Mouse (Mus musculus) megakaryocyte, embryonic 14.5 days (primary cell): ENCODE measurements around the gene Klhl5. TPM values are rescaled to one million over a fixed set of nuclear protein-coding genes. Genes with fewer than 3 reads are reported as not detected.

Source experiments
- H3K27me3 ChIP-seq: replicated peaks from 2 replicates; pipeline ENCODE3; 2012; ENCODE audit warnings: inconsistent platforms
- H3K36me3 ChIP-seq: replicated peaks from 2 replicates; pipeline ENCODE3; 2012; ENCODE audit warnings: low read length, inconsistent platforms, mixed read lengths
- H3K4me1 ChIP-seq: 2 replicates; pipeline ENCODE4 v1.6.1; 2012; ENCODE audit warnings: inconsistent platforms
- H3K4me3 ChIP-seq: replicated peaks from 2 replicates; pipeline ENCODE3; 2012; ENCODE audit warnings: moderate library complexity, mild to moderate bottlenecking, inconsistent platforms
- H3K9me3 ChIP-seq: 2 replicates; pipeline ENCODE4 v1.6.1; 2012; ENCODE audit warnings: inconsistent platforms
- FLI1 ChIP-seq: IDR thresholded peaks from 2 replicates; pipeline ENCODE4 v1.6.1; 2012; ENCODE audit warnings: low read length, inconsistent platforms, mixed read lengths
- GATA1 ChIP-seq: IDR thresholded peaks from 3 replicates; pipeline ENCODE4 v1.6.1; 2012; ENCODE audit warnings: mixed read lengths, low read length, inconsistent platforms, borderline replicate concordance
- polyA plus RNA-seq: library from polyadenylated mRNA; stranded (reverse); fragments of >175 nt; gene quantifications from 2 replicates; pipeline ENCODE4 v1.2.3, GENCODE M21; 2012; ENCODE audit warnings: low replicate concordance; ENCODE audit not compliant: insufficient read depth

Klhl5 gene
- polyA plus RNA-seq, 1 experiment, result 6.1 TPM

DNA sequence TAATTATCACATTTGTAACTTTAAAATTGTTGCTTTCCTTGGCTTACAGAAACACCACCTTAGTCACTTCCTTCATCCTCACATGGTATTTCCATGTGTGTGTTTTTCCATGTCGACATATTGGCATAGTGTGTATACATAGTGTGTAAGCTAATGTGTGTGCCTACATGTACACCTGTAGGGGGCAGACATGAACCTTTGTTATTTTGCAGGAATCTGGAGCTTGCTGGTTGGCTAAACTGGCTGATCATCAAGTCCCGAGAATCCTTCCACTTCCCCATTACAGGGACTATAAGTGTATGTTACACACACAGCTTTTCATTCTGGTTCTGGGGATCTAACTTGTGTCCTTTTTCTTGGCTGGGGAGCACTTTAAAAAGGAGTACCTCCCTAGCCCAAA lies 31.3 kb upstream of the Klhl5 start:
- Histone ChIP-seq H3K36me3 (no peaks in the 10 kb centered on the region), H3K9me3 (peaks cover 5% of the 10 kb centered on the region), H3K4me3 (no peak overlapping the region), H3K27me3 (no peaks in the 10 kb centered on the region), H3K4me1 (peaks cover 5% of the 10 kb centered on the region; the same call in 1 of the 2 replicates)
- TF ChIP-seq GATA1 (no peak), FLI1 (no peak)

GRCm38 (mm10) chr5:65076748-65077147 lies 30.6 kb upstream of the Klhl5 start:
- Histone ChIP-seq H3K4me3 (no peak overlapping the region), H3K36me3 (no peaks in the 10 kb centered on the region), H3K4me1 (peaks cover 5% of the 10 kb centered on the region; the same call in 1 of the 2 replicates), H3K9me3 (peaks cover 5% of the 10 kb centered on the region), H3K27me3 (no peaks in the 10 kb centered on the region)
- no peak for TF ChIP-seq GATA1
- no peak for TF ChIP-seq FLI1

DNA sequence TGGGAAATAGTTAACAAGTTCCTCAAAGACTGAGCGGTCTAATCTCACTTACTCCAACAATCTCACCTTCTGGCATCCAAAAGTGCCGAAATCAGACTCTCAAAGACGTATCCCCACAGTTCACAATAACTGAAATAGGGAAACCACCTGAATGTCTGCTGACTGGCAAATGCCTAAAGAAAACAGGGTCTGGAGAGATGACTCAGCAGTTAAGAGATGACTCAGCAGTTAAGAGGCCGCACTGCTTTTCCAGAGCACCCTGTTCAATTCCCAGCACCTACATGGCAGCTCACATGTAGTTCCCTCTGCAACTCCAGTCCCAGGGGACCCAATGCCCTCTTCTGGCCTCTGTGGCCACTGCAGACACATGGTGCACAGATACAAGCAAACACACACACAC lies 29.3 kb upstream of the Klhl5 start:
- TF ChIP-seq FLI1 (no peak), GATA1 (no peak)
- H3K4me3 ChIP-seq, result no peak overlapping the region
- H3K9me3 ChIP-seq, result peaks cover 5% of the 10 kb centered on the region
- no peaks in the 10 kb centered on the region for H3K27me3 ChIP-seq
- H3K4me1 ChIP-seq, result peaks cover 5% of the 10 kb centered on the region; the same call in 1 of the 2 replicates
- H3K36me3 ChIP-seq, result no peaks in the 10 kb centered on the region

- Histone ChIP-seq H3K4me3 (no peak overlapping the region), H3K4me1 (peaks cover 3% of the 10 kb centered on the region; the same call in 1 of the 2 replicates), H3K27me3 (no peaks in the 10 kb centered on the region), H3K36me3 (no peaks in the 10 kb centered on the region), H3K9me3 (peaks cover 5% of the 10 kb centered on the region)
- TF ChIP-seq GATA1 (no peak), FLI1 (no peak)
Measured at GRCm38 (mm10) chr5:65079881-65080280, 27.5 kb upstream of the Klhl5 start.

- H3K4me1 ChIP-seq, result peaks cover 8% of the 10 kb centered on the region; the same call in 1 of the 2 replicates
- TF ChIP-seq FLI1 (no peak), GATA1 (no peak)
Measured at GRCm38 (mm10) chr5:65081836-65082235, 25.5 kb upstream of the Klhl5 start.

DNA sequence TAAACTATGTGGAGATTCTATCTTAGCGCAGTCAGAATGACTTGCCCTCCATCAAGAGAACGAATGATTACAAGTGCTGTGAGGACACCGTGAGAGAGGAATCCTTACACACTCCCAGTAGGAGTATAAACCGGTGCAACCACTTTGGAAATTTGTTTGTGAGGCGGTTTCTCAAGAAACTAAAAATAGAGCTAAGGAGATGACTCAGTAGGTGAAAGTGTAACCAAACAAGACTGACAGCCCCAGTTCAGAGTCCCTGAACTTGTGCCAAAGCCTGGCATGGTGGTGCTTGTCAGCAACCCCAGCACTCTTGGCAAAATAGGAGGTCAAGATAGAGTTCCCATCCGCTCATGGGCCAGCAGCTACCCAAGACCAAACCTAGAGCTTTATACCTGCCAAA lies 20.8 kb upstream of the Klhl5 start:
- H3K9me3 ChIP-seq, result no peaks in the 10 kb centered on the region
- H3K36me3 ChIP-seq, result no peaks in the 10 kb centered on the region
- H3K4me3 ChIP-seq, result no peak overlapping the region
- H3K4me1 ChIP-seq, result peaks cover 10% of the 10 kb centered on the region; the same call in 1 of the 2 replicates
- no peaks in the 10 kb centered on the region for H3K27me3 ChIP-seq
- TF ChIP-seq FLI1 (no peak), GATA1 (no peak)

More at GRCm38 (mm10) chr5:65081836-65082235, 25.5 kb upstream of the Klhl5 start:
- Histone ChIP-seq H3K9me3 (peaks cover 5% of the 10 kb centered on the region), H3K27me3 (no peaks in the 10 kb centered on the region), H3K36me3 (no peaks in the 10 kb centered on the region), H3K4me3 (no peak overlapping the region)

GRCm38 (mm10) chr5:65089707-65090106 lies 17.6 kb upstream of the Klhl5 start:
- TF ChIP-seq FLI1, result no peak
- TF ChIP-seq GATA1, result no peak
- Histone ChIP-seq H3K9me3 (no peaks in the 10 kb centered on the region), H3K36me3 (no peaks in the 10 kb centered on the region), H3K4me1 (peaks cover 11% of the 10 kb centered on the region; the same call in 1 of the 2 replicates), H3K27me3 (no peaks in the 10 kb centered on the region), H3K4me3 (no peak overlapping the region)

GRCm38 (mm10) chr5:65091184-65091858 lies 16.0 kb upstream of the Klhl5 start:
- Histone ChIP-seq H3K4me3 (peak overlapping the region; percentile 79), H3K9me3 (no peaks in the 10 kb centered on the region), H3K4me1 (peaks cover 10% of the 10 kb centered on the region; the same call in 1 of the 2 replicates), H3K36me3 (no peaks in the 10 kb centered on the region), H3K27me3 (no peaks in the 10 kb centered on the region)
- TF ChIP-seq GATA1 (no peak), FLI1 (no peak)

- peak within 1 kb of the TSS; percentile 79 for H3K4me3 ChIP-seq
- TF ChIP-seq GATA1 (no peak), FLI1 (no peak)
Measured at GRCm38 (mm10) chr5:65091921-65092320, 15.4 kb upstream of the Klhl5 start, which contains the start of gene Tmem156. Tmem156 (minus strand) TSS chr5:65092132.

GRCm38 (mm10) chr5:65093769-65094168 lies 13.6 kb upstream of the Klhl5 start:
- no peaks in the 10 kb centered on the region for H3K9me3 ChIP-seq
- H3K4me3 ChIP-seq, result no peak overlapping the region
- no peaks in the 10 kb centered on the region for H3K36me3 ChIP-seq
- peaks cover 3% of the 10 kb centered on the region for H3K27me3 ChIP-seq
- no peak for TF ChIP-seq GATA1
- TF ChIP-seq FLI1, result no peak
- peaks cover 9% of the 10 kb centered on the region for H3K4me1 ChIP-seq

More at GRCm38 (mm10) chr5:65091921-65092320, 15.4 kb upstream of the Klhl5 start, which contains the start of gene Tmem156:
- Histone ChIP-seq H3K4me1 (peaks cover 5% of the 10 kb centered on the region; the same call in 1 of the 2 replicates), H3K27me3 (no peaks in the 10 kb centered on the region), H3K9me3 (no peaks in the 10 kb centered on the region), H3K36me3 (no peaks in the 10 kb centered on the region)
